Mouse (Mus musculus): ENCODE measurements at regions not wholly inside any gene's neighbourhood (a gene's known extent, or its start where the extent isn't known, plus 50 kb on each side); places are given as distances from the start of the nearest gene placed in this dataset.

DNA sequence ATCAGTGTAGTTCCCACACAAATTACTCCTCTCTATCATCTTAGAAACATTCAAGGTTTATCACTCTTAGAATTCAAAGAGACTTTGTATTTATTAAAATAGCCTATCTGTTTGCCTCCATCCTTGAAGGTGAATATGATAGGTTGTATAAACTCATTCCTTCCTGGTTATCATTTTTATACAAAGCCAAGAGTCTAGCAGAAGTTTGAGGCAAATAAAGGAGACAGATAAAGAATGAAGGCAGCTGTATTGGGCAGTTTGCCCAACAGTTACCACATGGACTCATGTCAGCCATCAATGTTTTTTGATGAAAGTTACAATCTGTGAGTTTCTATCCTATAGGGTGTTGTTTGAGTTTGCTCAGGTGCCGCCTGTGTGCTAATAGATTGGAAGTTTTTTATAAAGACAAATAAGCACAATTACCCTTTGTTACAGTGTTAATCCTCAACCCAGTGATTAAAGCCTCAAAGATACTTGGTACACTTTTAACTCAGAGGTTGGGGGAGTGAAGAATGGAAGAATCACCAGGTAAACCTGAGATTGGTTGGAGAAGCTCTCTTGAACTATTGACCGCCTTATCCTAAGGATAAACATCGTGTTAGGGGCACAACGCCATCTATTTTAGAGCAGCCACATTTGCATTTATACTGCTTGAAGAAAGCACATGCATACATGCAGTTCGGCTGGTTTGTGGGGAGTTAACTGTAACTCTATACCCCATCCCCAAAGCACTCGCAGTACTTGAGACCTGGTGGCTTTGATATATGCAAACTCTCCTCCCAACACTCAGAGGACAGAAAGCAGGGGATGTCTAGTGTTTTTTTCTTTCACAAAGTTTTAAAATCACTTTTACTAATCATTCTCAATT lies 175.6 kb upstream of the Gm11114 start:
- DNase-seq, result no peak

DNA sequence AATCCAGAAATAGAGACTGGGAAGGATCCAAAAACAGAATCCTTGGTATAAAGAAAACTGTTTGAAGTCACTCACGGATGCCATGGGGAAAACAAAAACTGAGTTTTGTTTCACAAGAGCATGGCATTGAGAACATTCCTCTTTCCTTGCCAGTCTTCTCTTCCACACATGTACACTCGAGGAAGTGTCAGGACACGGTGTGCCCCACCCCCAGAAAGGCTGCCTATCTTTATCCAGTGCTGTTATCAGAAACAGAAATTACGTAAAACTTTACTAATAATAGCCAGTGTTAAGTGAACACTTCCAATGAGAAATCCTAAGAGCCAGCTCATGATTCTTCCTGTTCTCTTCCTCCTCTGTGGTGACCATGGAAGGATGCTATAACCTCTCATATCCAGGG lies 172.7 kb upstream of the Gm11114 start:
- no peak for DNase-seq

DNA sequence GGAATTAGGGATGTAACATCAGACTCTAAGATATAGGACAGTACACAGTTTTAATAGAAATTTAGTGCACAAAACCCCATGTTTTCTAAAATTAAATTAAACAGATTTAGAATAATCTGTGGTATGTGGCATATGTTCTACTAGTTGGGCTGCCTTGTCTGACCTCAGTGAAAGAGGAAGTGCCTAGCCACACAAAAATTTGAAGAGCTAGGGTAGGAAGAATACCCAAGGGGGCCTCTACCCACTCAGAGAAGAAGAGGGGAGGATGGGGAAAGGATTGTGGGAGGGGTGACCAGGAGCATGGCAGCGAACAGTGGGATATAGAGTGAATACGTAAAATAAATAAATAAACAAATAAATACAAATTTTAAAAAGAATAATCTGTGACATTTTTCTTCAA lies 168.2 kb upstream of the Gm11114 start:
- no peak for DNase-seq

DNA sequence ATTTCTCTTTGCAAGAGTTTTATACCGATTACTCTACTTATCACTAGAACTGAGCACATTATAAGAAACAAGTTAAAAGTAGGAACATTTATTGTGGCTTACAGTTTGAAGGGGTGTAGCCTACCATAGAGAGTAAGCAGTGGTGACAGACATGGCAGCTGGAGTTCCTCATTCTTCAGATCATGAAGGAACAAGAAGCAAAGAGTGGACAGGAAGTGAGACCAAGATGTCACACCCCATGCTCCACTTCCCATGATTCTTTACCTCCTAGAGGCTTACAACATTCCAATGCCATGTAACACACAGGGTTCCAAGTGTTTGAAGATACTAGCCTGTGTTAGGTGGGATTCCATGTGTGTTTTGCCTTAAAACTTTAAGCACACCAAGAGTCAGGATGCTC lies 146.9 kb upstream of the Gm11114 start:
- DNase-seq, result no peak

DNA sequence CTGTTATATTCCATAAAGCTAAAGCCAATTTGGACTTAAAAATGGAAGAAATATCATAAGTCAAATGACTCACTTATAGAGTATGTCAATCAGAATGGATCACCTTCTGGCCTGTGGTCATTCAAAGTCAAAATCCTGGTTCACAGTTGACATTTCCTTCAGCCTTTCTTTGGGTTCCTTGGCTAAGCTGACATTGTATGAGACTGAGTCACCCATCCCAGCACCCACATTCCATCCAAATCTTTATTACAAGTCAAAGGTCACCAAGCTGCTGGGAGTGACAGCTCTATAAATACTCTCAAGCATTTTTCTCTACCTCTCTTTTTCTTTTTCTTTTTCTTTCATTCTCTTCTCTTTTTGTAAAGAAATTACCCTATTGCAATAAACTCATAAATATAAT lies 145.3 kb upstream of the Gm11114 start:
- no peak for DNase-seq

DNA sequence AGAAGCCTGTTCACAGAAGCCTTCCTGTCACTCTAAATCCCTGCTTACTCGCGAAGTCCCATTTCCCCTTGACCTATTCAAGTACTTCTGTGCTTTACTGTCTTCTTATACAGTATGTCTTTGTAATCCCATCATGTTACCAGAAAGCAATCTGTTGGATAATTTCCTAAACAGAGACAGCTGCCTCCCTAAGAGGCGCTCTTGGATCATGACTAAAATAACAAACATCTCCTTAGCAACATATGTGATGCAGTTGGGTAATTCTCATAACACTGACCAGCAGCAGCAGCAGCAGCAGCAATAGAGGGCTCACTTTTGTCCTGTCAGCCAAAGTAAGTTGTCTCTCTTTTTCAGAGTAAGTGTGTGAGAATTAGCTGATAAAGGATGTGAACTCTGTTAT lies 138.1 kb upstream of the Gm11114 start:
- DNase-seq, result no peak

DNA sequence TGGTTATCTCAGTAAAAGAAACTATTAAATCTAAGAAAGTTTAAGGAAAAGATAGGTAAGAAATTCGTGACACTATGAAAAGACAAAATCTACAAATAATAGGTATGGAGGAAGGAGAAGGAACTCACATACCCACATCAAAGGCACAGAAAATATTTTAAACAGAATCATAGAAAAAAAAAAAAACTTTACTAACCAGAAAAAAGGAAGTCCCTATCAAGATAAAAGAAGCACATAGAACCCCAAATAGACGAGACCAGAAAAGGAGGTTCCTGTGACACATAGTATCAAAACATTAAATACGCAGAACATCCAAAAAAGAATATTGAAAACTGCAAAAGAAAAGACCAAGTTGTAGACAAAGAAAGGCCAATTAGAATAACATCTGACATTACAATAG lies 111.4 kb upstream of the Gm11114 start:
- no peak for DNase-seq

DNA sequence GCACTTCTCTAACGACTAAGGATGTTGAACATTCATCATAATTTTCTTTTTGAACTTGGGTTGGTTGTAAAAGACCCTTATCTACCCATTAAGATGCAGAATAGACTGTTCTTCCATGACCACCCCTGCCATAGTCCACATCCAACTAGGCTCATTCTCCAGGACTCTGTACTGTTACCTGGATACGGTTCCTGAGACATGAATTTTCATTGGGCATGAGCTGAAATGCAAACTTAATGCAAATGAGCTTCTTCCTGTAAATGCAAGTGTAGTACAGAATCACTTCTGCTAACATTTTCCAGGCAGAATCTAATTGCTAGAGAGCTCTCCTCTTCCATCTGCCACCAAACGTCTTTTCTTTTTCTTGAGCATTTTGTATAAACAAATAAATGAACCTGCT lies 87.7 kb upstream of the Gm11114 start:
- no peak for DNase-seq
